Mouse (Mus musculus) heart, postnatal 0 days (tissue): ENCODE data around the gene Slc30a1.

Source experiments
- CTCF ChIP-seq: IDR thresholded peaks from 2 replicates; pipeline ENCODE4 v1.5.1; 2016; ENCODE audit warnings: antibody characterized with exemption, control low read depth, low read depth
- EP300 ChIP-seq: IDR thresholded peaks from 2 replicates; pipeline ENCODE4 v1.6.1; 2016; ENCODE audit warnings: antibody characterized with exemption, low read depth

DNA sequence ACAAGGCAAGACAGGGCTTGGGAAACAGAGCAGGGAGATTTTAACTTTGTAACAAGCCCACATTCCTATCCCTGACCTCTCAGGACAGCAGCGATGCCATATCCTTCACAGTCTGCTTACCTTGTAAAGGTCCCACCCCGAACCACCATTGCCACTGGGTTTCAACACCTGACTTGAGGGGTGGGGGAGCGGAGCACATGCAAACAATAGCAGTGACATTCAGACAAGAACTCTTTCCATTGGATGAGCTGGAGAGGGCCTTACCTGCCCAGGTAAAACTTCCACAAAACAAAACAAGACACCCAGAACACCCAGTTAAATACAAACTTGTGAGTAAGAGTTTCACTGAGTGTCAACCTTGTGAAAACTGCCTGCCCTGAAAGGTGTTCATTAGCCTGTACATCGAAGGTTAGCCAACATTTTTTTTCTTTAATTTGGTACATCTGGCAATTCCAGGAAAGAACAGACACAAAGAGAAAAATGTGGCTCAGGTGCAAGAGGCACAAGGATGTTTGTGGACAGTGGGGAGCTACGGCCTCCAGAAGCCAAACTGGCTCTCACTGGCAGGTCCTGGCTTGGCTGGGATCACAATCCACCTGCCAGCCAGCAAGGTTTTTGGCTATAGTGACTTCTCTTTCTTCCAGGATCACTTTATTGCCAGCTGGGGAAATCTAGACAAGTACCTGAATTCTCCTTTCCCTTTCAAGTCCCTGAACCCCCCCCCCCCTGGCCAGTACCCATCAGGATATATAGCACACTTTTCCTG, 49.5 kb upstream of the Slc30a1 start:
- TF ChIP-seq CTCF: no peak
- TF ChIP-seq EP300: no peak
